Mouse (Mus musculus) adrenal gland, postnatal 10 days (tissue): ENCODE measurements around the gene Pitpnc1. TPM values are rescaled to one million over a fixed set of nuclear protein-coding genes. Genes with fewer than 3 reads are reported as not detected.

Experiments
- DNase-seq: peaks from one replicate; pipeline ENCODE4 v3.0.0; 2021; ENCODE audit warnings: mixed read lengths
- total RNA-seq, 2 experiments: library from RNA; stranded (reverse); gene quantifications; 2 replicates each; pipeline ENCODE4 v1.2.3; 2021

Pitpnc1 gene
- total RNA-seq, 2 experiments from 2014 or later, result 28.3 to 40.3 TPM

DNA sequence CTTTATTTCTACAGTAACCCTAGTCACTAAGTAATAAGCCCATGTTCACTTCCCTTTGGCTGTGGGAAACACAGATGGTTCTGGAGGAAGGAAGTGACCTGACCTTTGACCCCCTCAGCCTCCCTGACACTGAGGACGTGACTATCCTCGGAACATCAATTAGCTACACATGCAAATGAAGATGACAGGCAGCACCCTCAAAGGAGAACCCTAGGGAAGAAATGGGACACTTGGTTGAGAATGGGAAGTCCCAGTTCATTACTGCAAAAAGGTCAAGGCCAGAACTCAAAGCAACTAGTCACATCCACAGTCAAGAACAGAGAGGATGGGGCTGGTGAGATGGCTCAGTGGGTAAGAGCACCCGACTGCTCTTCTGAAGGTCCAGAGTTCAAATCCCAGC lies 29.4 kb downstream of the Pitpnc1 start:
- no peak for DNase-seq

DNA sequence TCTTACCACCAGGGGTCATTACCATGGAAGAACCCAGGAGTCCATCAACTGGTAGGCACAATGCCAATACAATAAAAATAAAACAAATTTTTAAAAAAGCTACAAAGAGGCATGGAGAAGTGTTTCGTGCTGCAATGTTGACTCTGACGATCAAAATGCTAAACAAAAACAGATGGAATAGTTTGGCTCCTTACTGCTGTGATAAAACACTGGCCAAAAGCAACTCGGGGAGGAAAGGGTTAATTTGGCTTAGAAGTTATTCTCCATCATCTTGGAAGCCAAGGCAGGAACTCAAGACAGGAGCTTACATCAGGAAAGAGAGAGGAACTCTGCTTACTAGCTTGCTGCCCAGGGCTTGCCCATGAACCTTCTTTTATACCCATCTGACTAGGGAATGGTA lies 32.4 kb downstream of the Pitpnc1 start:
- DNase-seq, result no peak

DNA sequence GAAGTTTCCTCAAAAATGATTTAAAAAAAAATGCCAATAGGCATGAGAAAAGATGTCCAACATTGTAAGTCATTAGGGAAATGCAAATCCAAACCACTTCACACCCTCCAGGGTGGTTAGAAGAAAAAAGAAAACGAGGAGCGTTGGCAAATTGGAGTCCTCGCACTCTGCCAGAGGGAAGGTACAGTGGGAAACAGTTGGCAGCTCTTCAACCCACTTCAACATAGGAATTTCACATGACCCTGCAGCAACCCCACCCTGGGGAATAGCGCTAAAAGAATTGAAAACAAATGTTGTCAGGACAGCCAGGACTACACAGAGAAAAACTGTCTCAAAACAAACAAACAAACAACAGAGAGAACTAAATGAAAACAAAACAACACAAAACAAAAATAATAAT lies 32.8 kb downstream of the Pitpnc1 start:
- peak; percentile 56 for DNase-seq

DNA sequence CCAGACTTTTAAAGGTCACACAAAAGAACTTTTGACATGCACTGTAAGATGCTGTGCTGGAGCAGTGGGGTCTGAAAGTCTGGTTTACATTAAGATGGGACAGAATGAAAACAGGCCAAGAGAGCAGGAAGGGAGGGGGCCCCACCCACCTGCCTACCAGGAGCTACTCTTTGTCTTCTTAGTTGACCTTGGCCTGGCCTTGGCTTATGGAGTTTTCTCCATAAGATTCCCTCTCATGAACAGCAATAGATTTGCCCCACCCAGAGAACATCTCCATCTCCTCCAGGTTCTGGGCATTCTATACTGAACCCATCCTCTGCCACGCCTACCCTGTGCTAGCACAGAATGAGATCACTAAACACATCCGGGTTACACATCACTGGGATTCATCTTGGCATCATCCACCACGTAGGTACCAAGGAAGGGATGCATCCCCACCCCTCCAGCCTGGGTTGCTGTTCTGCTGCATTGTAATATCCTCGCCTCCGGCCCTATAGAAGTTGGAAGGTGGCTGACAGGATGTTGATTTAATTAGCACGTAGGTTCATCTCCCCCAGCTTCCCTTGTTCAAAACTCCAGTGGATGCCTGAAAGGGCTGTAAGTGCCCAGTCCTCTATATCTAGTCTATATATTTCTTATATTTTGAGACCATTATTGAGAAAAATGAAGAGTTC lies 34.6 kb downstream of the Pitpnc1 start:
- no peak for DNase-seq

DNA sequence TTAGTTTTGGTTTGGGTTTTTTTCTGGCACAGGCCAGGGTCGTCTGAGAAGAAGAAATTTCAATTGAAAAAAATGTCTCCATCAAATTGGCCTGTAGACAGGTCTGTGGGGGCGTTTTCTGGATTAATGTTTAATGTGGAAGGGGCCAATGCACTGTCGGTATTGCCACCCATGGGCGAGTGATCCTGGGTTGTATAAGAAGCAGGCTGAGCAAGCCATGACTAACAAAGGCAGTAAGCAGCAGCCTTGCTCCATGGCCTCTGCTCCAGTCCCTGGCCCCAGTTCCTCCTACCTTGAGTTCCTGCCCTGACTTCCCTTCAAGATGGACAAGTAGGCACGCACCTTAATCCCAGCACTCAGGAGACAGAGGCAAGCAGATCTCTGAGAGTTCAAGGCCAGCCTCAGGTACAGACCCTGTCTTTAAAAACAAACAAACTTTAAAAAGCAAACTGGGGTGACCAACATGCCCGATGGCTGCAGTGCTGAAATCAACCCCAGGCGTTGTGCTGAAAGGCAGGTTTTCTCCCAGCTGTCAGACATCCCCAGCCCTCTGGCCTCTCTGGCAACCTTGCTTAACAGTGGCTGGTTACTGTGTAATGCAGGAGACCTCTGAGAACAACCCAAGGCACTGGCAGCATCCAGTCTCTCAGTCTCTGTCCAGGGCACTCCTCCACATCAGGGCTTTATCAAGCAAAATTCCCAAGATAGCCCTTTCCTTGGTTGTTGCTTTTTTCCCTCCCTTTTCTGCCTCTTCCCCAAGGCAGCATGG lies 39.1 kb downstream of the Pitpnc1 start:
- no peak for DNase-seq

DNA sequence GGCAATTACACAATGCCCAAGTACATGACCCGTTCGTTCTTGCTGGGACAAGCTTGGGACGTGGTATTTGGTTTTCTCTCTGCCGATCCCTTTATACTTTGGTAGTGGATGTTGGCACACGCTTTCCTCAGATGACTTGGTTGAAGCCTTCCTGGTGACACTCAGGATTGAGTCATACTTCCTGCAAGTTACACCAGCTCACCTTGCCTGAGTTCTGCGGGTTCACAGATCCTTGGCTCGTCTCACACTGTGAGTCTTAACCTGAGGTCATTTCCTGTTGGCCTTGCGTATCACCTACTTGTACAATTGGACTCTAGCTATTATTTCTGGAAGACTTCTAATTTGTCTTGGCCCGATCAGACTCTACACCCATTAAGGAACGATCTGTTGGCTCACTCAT lies 42.5 kb downstream of the Pitpnc1 start:
- no peak for DNase-seq

DNA sequence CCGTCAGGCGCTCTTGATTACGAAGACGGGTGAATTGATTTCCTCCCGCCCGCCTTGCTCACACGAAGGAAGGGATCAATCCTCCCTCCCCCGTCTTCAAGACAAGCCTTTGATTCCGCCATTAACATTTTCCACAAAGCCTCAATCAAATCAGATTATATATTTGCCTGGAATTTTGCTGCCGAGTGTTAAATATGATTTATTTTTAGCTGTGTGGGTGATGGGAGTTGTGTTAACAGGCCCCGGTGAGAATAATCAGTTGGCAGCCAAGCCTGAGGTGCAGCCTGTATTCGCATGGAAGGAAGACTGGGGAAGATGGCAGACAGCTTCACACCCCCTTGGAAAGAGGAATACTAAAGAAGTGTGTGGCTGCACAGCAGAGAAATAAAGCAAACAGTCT lies 46.3 kb downstream of the Pitpnc1 start:
- DNase-seq, result no peak

DNA sequence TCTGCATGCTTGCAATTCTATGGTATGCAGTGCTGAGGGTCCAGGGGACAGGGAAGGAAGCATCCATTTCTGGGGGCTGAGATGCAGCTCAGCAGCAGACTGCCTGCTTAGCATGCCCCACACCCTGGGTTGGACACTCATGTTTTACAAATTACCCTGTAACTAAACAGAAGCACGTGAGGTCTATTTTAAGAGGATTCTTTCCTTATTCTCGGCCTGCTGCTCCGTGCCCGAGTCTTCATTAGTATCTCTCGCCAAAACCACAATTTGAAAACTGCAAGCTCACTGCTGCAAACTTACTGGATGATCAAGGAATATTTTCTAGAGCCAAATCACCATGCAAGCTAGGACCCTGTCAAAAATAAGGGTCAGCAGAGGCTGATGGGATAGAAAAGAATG lies 48.1 kb downstream of the Pitpnc1 start:
- no peak for DNase-seq

DNA sequence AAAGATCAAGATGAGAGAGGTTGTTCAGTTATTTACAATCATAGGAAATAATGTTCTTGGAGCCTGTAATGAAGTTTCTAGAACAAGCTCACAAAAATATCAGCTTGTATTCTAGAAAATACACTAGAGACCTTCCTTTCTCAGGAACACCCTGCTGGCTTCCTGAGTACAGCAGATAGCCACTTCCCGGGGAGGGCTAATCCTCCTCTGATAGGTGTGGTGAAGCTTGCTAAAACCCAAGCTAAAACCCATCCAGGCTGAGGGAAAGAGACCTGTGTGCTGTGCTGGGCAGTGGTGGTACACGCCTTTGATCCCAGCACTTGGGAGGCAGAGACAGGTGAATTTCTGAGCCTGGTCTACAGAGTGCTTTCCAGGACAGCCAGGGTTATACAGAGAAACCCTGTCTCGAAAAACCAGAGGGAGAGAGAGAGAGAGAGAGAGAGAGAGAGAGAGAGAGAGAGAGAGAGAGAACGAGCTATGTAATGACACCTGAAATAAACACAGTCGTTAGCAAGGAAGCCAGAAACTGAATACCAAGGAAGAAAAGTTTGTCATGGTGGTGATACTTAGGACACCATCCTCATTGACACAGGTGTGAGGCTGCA lies 48.6 kb downstream of the Pitpnc1 start:
- no peak for DNase-seq

DNA sequence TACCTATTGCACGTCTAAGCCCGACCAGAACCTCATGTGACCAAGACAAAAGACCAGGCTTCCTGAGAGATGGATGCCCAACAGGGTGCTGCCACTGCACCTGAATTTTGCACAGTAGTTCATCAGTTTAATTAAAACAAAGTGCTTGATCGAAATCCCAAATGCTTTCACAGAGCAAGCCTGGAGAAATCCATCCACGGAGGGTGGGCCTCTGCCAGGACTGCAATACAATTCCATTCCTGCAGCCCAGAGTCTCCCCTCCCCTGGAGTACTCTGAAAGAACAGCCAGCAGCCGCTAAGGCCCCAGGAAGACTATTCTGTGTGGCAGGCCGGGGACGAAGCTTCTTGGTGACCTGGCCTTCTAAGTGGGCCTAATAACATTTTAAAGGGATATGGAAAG lies 50.6 kb downstream of the Pitpnc1 start:
- DNase-seq, result no peak

DNA sequence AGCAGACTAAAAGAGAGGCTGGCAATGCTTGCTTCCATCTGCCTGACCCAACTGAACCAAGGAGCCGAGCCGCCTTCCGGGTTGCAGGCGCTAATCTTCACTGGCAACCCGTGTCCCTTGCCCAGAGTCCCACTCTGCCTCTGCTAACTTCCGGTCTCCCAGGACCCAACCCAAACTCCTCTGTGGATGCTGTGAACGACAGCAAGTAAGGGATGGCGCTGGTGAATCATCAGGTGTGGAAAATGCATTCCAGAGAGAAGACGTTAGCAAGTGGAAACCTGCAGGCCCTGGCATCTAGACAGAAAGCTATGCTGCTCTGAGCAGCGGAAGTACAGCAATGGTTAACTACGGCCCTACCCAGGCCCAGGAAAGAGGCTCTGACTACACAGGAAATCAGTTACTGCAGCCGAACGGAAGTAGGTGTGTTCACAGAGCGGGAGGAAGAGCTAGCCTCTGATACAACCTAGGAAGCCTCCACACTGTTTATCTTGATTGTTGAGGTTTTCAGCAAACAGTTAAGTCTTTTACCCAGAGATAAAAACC lies 53.4 kb downstream of the Pitpnc1 start:
- DNase-seq, result no peak

DNA sequence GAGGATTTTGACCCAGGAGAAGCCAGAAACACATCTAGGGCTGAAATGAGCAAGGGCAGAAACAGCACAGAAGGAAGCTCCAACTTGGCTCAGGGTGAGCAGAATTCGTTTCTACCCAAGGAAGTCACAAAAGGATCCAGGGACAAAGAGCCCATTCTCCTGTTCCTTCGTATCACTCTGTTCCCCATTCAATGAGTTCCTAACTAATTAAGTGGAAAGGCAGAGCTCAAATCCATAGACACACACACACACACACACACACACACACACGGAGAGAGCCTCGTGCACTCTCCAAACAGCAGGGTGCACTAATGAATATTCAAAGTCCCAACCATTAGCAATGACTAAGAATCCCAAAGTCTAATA lies 54.0 kb downstream of the Pitpnc1 start:
- DNase-seq, result no peak

DNA sequence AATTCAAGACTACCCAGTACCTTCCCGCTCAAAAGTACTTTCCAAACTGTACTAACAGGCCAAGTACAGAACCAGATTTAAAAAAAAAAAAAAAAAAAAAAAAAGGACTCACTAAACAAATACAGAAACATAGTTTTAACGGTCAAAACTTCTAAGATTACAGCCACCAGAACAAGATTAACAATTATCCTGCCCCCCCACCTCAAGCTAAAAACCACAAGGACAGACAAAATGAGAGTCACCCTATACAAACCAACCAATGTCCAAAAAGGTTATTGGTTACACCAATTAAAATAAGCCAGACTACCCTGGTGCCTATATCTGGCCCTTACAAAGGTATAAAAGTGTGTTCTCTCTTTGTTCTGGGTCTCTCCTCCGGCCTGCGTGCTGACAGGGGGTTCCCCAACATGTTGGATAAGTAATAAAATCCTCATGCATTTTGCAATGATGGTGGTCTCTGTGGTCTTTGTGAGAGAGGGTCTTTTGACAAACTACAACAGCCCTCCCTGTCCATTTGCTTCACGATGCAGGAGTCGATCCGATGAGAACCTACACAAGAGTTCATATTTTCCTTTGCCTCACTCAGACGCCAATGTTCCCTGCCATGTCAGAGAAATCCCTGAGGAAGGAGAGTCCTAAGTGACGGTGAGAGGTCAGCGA lies 54.5 kb downstream of the Pitpnc1 start:
- no peak for DNase-seq

DNA sequence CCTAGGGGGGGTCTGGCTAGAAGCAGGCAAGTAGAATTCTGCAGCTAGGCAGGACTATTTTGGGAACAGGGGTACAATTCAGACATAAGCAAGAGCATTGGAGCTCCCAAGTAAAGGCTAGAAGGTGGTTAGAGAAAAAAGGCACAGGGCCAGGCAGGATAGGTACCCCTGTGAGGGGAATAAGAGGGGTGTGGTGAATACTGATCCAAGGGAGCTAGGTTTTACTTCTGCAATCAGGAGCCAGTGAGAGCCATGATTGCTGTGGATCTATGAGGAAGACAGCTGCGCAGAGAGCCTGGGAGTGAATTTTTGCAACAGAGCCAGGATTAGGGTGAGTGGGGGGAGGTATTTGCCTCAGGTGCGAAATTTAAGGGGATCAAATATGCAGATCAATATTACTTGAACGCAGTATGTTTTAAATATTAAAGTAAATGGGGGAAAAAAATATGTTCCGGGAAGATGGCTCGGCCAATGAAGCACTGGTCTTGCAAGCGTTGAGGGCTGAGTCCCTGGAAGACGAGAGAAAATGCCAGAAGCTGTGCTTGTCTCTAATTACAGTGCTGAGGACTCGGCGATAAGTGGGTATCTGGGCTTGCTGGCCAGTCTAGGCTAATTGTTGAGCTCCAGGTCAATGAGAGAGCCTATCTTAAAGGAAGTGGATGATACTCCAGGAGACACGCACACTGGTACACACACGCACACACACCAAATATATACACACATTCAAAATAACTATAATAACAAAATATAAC lies 55.3 kb downstream of the Pitpnc1 start:
- DNase-seq, result no peak

DNA sequence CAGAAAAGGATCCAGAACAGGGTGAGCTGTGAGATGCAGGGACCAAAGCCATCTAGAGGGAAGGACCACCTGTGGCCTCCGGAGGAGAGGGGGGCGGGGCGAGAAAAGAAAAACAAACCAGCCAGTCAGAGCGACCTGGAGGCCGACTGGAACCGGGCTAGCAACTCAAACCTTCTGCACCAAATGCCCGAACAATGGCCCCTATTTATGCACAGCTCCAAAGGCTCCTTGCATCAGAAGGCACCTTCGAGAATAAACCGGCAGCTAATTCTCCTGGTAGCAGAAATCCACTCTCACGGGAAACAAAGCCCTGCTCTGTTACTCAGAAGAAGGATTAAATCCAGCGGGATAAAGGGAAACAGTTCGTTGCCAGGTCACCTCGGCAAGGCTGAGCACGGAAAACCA lies 57.2 kb downstream of the Pitpnc1 start:
- DNase-seq, result peak; percentile 32

DNA sequence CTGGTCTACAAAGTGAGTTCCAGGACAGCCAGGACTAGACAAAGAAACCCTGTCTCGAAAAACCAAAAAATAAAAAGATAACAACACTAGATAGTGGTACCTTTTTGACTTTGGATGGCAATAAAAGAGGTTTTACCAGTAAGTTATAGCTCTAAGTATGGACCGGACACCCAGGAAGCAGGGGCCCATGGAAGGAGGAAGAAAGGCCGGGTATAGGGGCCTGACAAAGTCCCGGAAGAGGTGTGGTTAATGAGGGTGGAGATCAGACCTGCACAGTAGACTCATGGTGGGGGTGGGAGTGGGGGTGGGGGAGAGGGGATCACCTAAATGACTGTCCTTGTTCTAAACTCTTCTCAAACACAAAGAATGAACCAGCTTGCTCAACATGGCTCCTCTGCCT lies 58.4 kb downstream of the Pitpnc1 start:
- no peak for DNase-seq

DNA sequence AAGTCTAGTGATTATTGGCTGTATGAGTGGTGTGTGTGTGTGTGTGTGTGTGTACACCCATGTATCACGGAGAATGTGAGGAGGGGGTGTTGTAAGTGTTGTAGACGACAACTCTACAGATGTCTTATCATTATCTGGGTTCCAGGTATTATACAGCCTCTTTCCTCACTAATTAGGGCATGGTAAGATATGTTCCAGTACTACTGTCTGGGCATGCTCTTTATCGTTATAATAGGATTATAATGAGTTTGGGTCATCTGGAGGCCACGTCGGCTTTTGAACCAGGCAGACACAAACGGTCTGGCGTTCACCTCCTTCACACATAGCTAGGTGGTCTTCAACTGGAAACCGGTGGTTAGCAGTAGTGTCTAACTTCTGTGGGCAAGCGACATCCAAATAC lies 58.9 kb downstream of the Pitpnc1 start:
- no peak for DNase-seq

DNA sequence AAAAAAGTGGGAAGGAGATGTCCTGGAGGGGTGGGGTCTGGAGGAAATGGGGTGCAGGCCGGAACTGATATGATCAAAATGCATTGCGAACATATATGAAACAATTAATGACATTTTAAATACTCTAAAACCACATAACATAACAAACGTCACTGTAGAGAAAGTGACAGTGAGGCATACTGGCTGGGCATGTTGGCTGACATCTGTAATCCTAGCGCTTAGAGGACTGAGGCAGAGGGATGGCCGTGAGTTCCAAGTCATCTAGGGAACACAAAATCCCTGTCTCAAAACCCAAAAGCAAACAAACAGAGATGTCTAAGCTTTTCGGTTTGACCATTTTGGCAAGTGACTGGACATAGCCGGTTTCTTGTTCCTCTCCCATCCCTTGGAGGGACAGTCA lies 59.7 kb downstream of the Pitpnc1 start:
- no peak for DNase-seq

DNA sequence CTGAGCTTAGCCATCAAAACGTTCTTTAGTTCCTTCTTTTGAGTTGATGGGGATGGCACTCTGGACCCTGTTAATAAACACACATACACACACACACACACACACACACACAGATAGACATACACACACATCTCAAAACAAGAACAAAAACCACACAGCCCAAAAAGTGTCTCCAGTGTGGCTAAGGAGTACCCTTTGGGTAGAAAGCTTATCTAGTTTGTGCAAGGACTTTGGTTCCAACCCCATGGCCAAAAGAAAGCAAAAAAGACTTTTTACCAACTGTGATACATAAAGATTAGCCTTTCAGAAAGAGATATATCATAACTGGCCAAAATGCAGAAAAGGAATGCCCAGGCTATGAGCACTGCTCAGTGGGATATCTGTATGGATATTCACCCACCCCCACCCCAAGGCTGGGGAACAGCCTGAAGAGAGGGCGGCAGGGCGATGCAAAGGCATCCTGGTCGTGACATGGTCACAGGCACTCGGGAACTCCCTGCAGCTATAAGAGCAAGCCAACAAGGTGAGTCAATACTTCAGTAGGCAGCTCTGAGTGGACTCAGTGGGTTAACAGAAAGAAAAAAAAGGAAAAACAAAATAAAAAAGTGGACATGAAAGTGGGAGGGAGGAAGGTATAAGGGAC lies 60.3 kb downstream of the Pitpnc1 start:
- no peak for DNase-seq

DNA sequence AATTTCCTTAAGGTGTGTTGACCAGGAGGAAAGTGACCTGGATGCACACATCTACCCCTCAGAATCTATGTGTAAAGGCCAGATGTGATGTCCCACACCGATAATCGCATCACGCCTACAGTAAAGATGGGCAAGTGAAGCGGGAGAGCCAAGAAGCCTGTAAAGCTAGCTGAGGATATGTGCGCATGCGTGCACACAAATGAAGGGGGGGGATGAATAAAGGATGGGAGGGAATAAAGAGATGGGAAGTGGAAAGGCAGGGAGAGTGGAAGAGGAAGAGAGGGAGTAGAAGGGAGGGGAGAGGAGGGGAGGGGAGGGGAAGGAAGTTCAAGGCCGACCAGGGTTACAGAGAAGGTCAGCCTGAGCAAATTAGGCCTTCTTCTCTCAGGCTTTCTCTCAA lies 61.6 kb downstream of the Pitpnc1 start:
- no peak for DNase-seq

DNA sequence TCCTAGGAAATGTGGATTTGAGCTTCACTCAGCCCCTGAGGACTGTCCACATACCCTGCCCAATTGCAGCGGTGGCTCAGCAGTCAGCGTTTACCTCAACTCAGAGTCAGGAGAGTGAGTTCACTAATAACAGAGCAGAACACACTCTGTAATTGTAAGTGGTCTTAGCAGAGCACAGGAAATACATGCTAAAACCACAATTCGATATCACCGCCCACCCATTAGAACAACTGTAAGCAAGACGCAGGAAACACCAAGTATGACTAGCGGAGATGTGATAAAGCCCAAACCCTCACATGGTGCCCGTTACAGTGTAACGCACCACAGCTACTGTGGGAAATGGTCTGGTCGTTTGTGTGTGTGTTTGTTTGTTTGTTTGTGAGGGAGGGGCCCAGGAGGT lies 62.8 kb downstream of the Pitpnc1 start:
- DNase-seq, result no peak
